Mouse (Mus musculus): ENCODE data around the gene Bmper. TPM values are rescaled to one million over a fixed set of nuclear protein-coding genes. Genes with fewer than 3 reads are reported as not detected.

The Bmper gene
- total RNA-seq, 2 experiments from 2014 or later: 4.0 to 4.4 TPM

- DNase-seq: no peak
- intact Hi-C loops (cut with DNase I): no loop called here
- H3K4me3 ChIP-seq: no peak overlapping the region
- no peak for TF ChIP-seq CTCF (IDR thresholded peaks at IDR 0.05)
- no peak overlapping the region for H3K27ac ChIP-seq
Measured at GRCm38 (mm10) chr9:23243869-23244268, 21.0 kb downstream of the Bmper start.

- H3K4me3 ChIP-seq: no peak overlapping the region
- TF ChIP-seq CTCF (IDR thresholded peaks at IDR 0.05): no peak
- intact Hi-C loops (cut with DNase I): no loop called here
- peak overlapping the region; percentile 38 for H3K27ac ChIP-seq
- peak; percentile 81 for DNase-seq
Measured at GRCm38 (mm10) chr9:23246389-23246788, 23.5 kb downstream of the Bmper start.

GRCm38 (mm10) chr9:23250026-23250425 is 27.1 kb downstream of the Bmper start:
- intact Hi-C loops (cut with DNase I): no loop called here
- Histone ChIP-seq H3K4me3 (no peak overlapping the region), H3K27ac (no peak overlapping the region)
- peak; percentile 98 for TF ChIP-seq CTCF (IDR thresholded peaks at IDR 0.05)
- DNase-seq: peak; percentile 86

- intact Hi-C loops (cut with DNase I): no loop called here
- DNase-seq: no peak
- Histone ChIP-seq H3K4me3 (no peak overlapping the region), H3K27ac (no peak overlapping the region)
- no peak for TF ChIP-seq CTCF (IDR thresholded peaks at IDR 0.05)
Measured at GRCm38 (mm10) chr9:23251001-23251400, 28.1 kb downstream of the Bmper start.

GRCm38 (mm10) chr9:23253624-23254023 is 30.7 kb downstream of the Bmper start:
- TF ChIP-seq CTCF (IDR thresholded peaks at IDR 0.05): no peak
- intact Hi-C loops (cut with DNase I): no loop called here
- Histone ChIP-seq H3K27ac (no peak overlapping the region), H3K4me3 (no peak overlapping the region; the same call in 1 of the 2 replicates)
- no peak for DNase-seq

GRCm38 (mm10) chr9:23254237-23255214 is 31.6 kb downstream of the Bmper start:
- no peak for TF ChIP-seq CTCF (IDR thresholded peaks at IDR 0.05)
- Histone ChIP-seq H3K27ac (peak overlapping the region; percentile 6; the same call in 1 of the 2 replicates), H3K4me3 (peak overlapping the region; percentile 63)
- intact Hi-C loops (cut with DNase I): no loop called here
- no peak for DNase-seq

GRCm38 (mm10) chr9:23255841-23256240 is 33.0 kb downstream of the Bmper start:
- Histone ChIP-seq H3K27ac (no peak overlapping the region), H3K4me3 (no peak overlapping the region)
- no peak for TF ChIP-seq CTCF (IDR thresholded peaks at IDR 0.05)
- no peak for DNase-seq
- intact Hi-C loops (cut with DNase I): no loop called here

- no peak for DNase-seq
- intact Hi-C loops (cut with DNase I): no loop called here
Measured at GRCm38 (mm10) chr9:23256576-23256975, 33.7 kb downstream of the Bmper start.

GRCm38 (mm10) chr9:23261834-23262233 is 39.0 kb downstream of the Bmper start:
- intact Hi-C loops (cut with DNase I): no loop called here
- H3K27ac ChIP-seq: no peak overlapping the region
- no peak overlapping the region for H3K4me3 ChIP-seq
- TF ChIP-seq CTCF (IDR thresholded peaks at IDR 0.05): no peak
- DNase-seq: no peak

More at GRCm38 (mm10) chr9:23256576-23256975, 33.7 kb downstream of the Bmper start:
- Histone ChIP-seq H3K4me3 (no peak overlapping the region), H3K27ac (no peak overlapping the region)
- TF ChIP-seq CTCF (IDR thresholded peaks at IDR 0.05): no peak

- intact Hi-C loops (cut with DNase I): no loop called here
- DNase-seq: no peak
- no peak overlapping the region for H3K4me3 ChIP-seq
- no peak overlapping the region for H3K27ac ChIP-seq
- no peak for TF ChIP-seq CTCF (IDR thresholded peaks at IDR 0.05)
Measured at GRCm38 (mm10) chr9:23262851-23263250, 40.0 kb downstream of the Bmper start.

- Histone ChIP-seq H3K4me3 (no peak overlapping the region), H3K27ac (peak overlapping the region; percentile 35; the same call in 1 of the 2 replicates)
- TF ChIP-seq CTCF (IDR thresholded peaks at IDR 0.05): no peak
- no peak for DNase-seq
- intact Hi-C loops (cut with DNase I): no loop called here
Measured at GRCm38 (mm10) chr9:23264471-23264870, 41.6 kb downstream of the Bmper start.

GRCm38 (mm10) chr9:23268609-23269008 is 45.7 kb downstream of the Bmper start:
- DNase-seq: no peak
- no peak overlapping the region for H3K27ac ChIP-seq
- no peak overlapping the region for H3K4me3 ChIP-seq
- intact Hi-C loops (cut with DNase I): no loop called here
- no peak for TF ChIP-seq CTCF (IDR thresholded peaks at IDR 0.05)

- no peak for TF ChIP-seq CTCF (IDR thresholded peaks at IDR 0.05)
- Histone ChIP-seq H3K27ac (no peak overlapping the region), H3K4me3 (no peak overlapping the region)
- intact Hi-C loops (cut with DNase I): no loop called here
- DNase-seq: no peak
Measured at GRCm38 (mm10) chr9:23269087-23269486, 46.2 kb downstream of the Bmper start.
